Mouse (Mus musculus) small intestine, adult 2 months (tissue): Measurements from ENCODE around the gene Cramp1l. TPM values are rescaled to one million over a fixed set of nuclear protein-coding genes. Genes with fewer than 3 reads are reported as not detected.
A peak's percentile ranks its signal among the peaks of the same experiment; 100 is the strongest.
"Not testable (repeated sequence)": the region's sequence is repeated elsewhere in the genome, so short reads cannot be mapped to it uniquely, and the experiment has no call there.

Experiments used
- H3K27ac ChIP-seq: fragments of 200-500 bp; 2 replicates; pipeline ENCODE4 v1.5.1; 2012; ENCODE audit warnings: low read depth, low read length, control low read depth, inconsistent platforms; ENCODE audit not compliant: insufficient read depth
- H3K27me3 ChIP-seq: fragments of 200-500 bp; 2 replicates; pipeline ENCODE4 v1.6.1; 2012; ENCODE audit warnings: mild to moderate bottlenecking, moderate library complexity, low read length, inconsistent platforms; ENCODE audit not compliant: control insufficient read depth, insufficient read depth
- H3K36me3 ChIP-seq: fragments of 200-500 bp; 2 replicates; pipeline ENCODE4 v1.6.1; 2012; ENCODE audit warnings: mild to moderate bottlenecking, low read length, control low read depth, inconsistent platforms; ENCODE audit not compliant: control insufficient read depth, insufficient read depth
- H3K4me1 ChIP-seq: fragments of 200-500 bp; 2 replicates; pipeline ENCODE4 v1.6.1; 2012; ENCODE audit warnings: low read length, inconsistent platforms, mixed read lengths; ENCODE audit not compliant: control insufficient read depth, insufficient read depth, insufficient read length
- H3K4me3 ChIP-seq: fragments of 200-500 bp; 2 replicates; pipeline ENCODE4 v1.5.1; 2012; ENCODE audit warnings: low read depth, mild to moderate bottlenecking, control low read depth, inconsistent platforms, low read length, moderate library complexity
- CTCF ChIP-seq: fragments of 200-500 bp; IDR thresholded peaks from 2 replicates; pipeline ENCODE4 v1.5.1; 2012; ENCODE audit warnings: low read depth, mild to moderate bottlenecking, control low read depth, inconsistent platforms, low read length, moderate library complexity, mixed read lengths; ENCODE audit not compliant: insufficient replicate concordance, insufficient read length; ENCODE audit errors: extremely low read depth
- POLR2A ChIP-seq: fragments of 200-500 bp; IDR thresholded peaks from 2 replicates; pipeline ENCODE4 v1.6.1; 2012; ENCODE audit warnings: low read depth, mild to moderate bottlenecking, control low read depth, inconsistent platforms, low read length, moderate library complexity
- whole genome bisulfite sequencing: fragments of 180-500 bp; shearing (Covaris S2); methylation state at CpG from one replicate; pipeline ENCODE4 v1.1.7; 2018; 5-methylcytosine and 5-hydroxymethylcytosine counted together
- polyA plus RNA-seq: library from polyadenylated mRNA; depleted of rRNA; stranded (reverse); fragments of >200 nt; gene quantifications from 2 replicates; pipeline ENCODE4 v1.2.3, GENCODE M21; 2012

Cramp1l gene
- polyA plus RNA-seq, 1 experiment: 10.0 TPM

DNA sequence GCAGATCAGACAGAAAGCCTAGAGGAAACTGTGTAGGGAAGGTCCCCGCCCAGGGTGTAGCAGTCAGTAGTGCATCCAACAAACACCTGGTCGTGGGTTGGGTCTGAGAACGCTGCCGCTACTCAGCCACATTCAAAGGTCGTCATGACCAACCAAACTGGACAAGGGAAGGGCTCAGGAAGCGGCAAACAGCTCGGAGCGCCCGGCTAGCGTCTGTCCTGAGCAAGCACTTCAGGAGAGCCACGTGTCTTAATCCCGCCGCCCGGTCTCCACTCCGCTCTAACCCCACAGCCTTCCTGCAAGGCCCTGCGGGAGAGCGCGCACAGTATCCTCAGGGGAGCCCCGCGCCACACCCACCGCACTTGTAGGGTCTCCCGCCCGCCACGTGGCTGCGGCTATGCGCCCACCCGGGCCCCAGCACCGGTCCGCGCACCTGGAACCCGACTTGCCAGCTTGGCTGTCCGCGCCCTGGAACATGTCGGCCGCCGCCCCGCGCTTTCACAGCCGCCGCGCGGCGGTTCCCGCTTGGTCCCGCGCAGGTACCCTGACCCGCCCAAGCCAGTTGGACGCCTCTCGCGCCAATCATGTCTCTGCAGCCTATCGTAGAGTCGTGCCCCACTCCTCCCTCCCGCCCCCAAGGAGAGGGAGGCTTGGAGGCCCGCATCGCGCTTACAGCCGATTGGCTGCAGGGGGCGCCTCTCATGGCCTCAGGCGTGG is 55.3 kb downstream of the Cramp1l start, which contains the start of gene Jpt2:
Gene Jpt2, minus strand, starts transcription at position 555 of the 717 bp plus-strand sequence.
- TF ChIP-seq POLR2A (peak; percentile 20; the same call in 1 of the 2 replicates), CTCF (no peak)
- peak within 1 kb of the TSS; percentile 94 for H3K4me3 ChIP-seq
- 1% methylated on average over 59 of the region's 59 CpGs for WGBS

DNA sequence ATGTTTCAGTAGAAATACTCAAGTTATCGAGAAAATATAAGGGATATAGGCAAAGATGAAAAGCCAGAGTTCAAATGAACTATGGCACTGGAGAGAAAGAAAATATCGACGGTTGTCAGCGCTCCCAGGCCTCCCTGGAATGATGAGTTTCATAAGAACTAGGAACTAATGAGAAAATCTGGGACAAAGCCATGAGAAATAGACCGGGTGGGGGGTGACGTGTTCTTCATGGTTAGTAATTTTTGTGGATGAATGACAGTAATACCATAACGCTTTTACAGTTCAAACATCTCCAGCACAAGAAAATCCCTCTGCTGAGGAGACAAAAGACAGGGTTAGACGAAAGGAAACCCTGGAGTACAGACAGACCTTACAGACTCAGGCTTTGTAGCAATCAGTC is 56.2 kb downstream of the Cramp1l start:
- no peak overlapping the region for H3K4me3 ChIP-seq

More for the DNA sequence above, 55.3 kb downstream of the Cramp1l start, which contains the start of gene Jpt2:
- Histone ChIP-seq H3K27me3 (no peaks in the 10 kb centered on the region), H3K36me3 (peaks cover 28% of the 10 kb centered on the region), H3K27ac (peak within 1 kb of the TSS; percentile 70), H3K4me1 (peaks cover 2% of the 10 kb centered on the region; the same call in 1 of the 2 replicates)

DNA sequence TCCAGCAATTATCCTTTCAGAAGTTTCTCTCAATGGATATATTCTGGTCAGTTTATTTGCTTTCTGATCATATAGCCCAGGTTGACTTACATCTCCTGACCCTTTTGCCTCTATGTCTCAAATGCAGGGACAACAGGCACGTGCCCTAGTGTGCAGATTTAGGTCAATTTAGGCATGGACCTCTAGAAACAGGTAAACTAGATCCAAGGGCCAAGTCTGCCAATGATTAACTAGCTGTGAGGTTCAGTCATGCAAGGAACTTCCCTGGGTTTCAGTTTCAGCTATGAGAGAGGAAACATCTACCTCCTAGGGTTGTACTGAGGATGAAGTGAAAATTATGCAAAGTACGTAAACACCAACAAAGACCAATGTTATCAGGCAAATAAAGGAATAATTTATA is 62.3 kb downstream of the Cramp1l start:
- H3K4me1 ChIP-seq: peaks cover 15% of the 10 kb centered on the region
- H3K27ac ChIP-seq: peak overlapping the region; percentile 52; the same call in 1 of the 2 replicates
- TF ChIP-seq CTCF (no peak), POLR2A (no peak)
- peaks cover 17% of the 10 kb centered on the region for H3K36me3 ChIP-seq
- no peaks in the 10 kb centered on the region for H3K27me3 ChIP-seq
- no peak overlapping the region for H3K4me3 ChIP-seq
- WGBS: 32% methylated on average over 2 of the region's 2 CpGs

More for the DNA sequence above, 56.2 kb downstream of the Cramp1l start:
- no peaks in the 10 kb centered on the region for H3K27me3 ChIP-seq
- peak overlapping the region; percentile 70 for H3K27ac ChIP-seq
- TF ChIP-seq POLR2A (no peak), CTCF (no peak)
- peaks cover 2% of the 10 kb centered on the region; the same call in 1 of the 2 replicates for H3K4me1 ChIP-seq
- WGBS: 30% methylated on average over 8 of the region's 8 CpGs
- H3K36me3 ChIP-seq: peaks cover 22% of the 10 kb centered on the region

- Histone ChIP-seq H3K27me3 (no peaks in the 10 kb centered on the region), H3K36me3 (peaks cover 33% of the 10 kb centered on the region), H3K4me3 (no peak overlapping the region), H3K4me1 (peaks cover 15% of the 10 kb centered on the region), H3K27ac (peak overlapping the region; percentile 81; the same call in 1 of the 2 replicates)
- TF ChIP-seq POLR2A: no peak
- no peak for TF ChIP-seq CTCF
- 64% methylated on average over 2 of the region's 2 CpGs for WGBS
These were observed 64.9 kb downstream of the Cramp1l start for GRCm38 (mm10) chr17:24950671-24951070.

DNA sequence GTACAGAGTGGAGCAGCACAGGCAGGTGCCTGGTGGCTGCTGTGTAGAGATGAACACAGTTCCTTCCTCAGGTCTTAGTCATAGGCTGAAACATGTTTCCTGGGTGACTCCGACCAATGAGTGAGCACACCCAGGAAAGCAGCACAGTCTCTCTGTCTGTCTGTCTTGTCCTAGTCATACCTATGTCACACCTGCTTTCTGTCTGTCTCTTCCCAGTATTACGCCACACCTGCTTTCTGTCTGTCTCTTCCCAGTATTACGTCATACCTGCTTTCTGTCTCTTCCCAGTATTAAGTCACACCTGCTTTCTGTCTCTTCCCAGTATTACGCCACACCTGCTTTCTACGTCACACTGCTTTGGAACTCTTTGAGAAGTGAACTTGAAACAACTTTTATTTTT is 67.4 kb downstream of the Cramp1l start:
- no peak overlapping the region for H3K27ac ChIP-seq
- H3K36me3 ChIP-seq: peaks cover 34% of the 10 kb centered on the region
- peaks cover 11% of the 10 kb centered on the region; the same call in 1 of the 2 replicates for H3K4me1 ChIP-seq
- H3K4me3 ChIP-seq: no peak overlapping the region
- WGBS: 78% methylated on average over 5 of the region's 5 CpGs
- TF ChIP-seq CTCF (no peak), POLR2A (no peak)
- H3K27me3 ChIP-seq: no peaks in the 10 kb centered on the region

GRCm38 (mm10) chr17:24943589-24943988 is 72.0 kb downstream of the Cramp1l start:
- not testable (repeated sequence) for H3K27me3 ChIP-seq, H3K4me3 ChIP-seq, H3K4me1 ChIP-seq, H3K27ac ChIP-seq
- 75% methylated on average over 1 of the region's 1 CpGs for WGBS
- H3K36me3 ChIP-seq: peaks cover 29% of the 10 kb centered on the region

GRCm38 (mm10) chr17:24943036-24943435 is 72.6 kb downstream of the Cramp1l start:
- no peak overlapping the region for H3K27ac ChIP-seq
- no peaks in the 10 kb centered on the region for H3K27me3 ChIP-seq
- H3K4me3 ChIP-seq: no peak overlapping the region
- no peak for TF ChIP-seq POLR2A
- TF ChIP-seq CTCF: no peak
- WGBS: 88% methylated on average over 7 of the region's 7 CpGs
- no peaks in the 10 kb centered on the region; the same call in 1 of the 2 replicates for H3K4me1 ChIP-seq
- peaks cover 24% of the 10 kb centered on the region for H3K36me3 ChIP-seq
